Mouse (Mus musculus): ENCODE measurements around the gene Itga8.

DNA sequence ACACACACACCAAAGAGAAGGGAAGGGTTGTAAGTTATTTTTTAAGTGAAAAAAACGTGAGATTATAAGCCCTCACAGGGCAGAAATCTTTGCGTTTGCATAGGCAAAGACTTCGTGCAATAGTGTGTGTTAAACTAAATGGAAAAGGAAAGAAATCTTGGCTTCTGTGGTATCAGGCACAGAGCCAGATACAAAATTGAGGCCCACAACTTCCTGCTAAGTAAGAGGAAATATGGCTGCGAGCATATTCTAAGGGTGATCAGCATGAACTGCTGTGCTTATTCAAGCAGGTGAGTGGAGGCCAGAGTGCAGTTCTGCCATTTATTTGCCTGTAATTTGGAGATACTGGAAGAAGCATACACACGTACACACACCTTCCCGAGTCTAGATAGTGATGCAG lies 93.6 kb downstream of the Itga8 start:
- TF ChIP-seq POLR2A (IDR thresholded peaks at IDR 0.05; ENCODE audit: insufficient read depth, low read depth, low read length), result no peak
- no peak for TF ChIP-seq CTCF (IDR thresholded peaks at IDR 0.05; ENCODE audit: insufficient read depth, low read depth, low read length)
